In genomic region chr10:30618918-30619210, GRCm38 (mm10) we compare ENCODE assay signal across 8 mouse cellular contexts. TPM values are rescaled to one million over a fixed set of nuclear protein-coding genes. Genes with fewer than 3 reads are reported as not detected.
DNase-seq lines count a peak whose midpoint lies in the region; ATAC-seq and TF ChIP-seq lines count a peak whose summit lies in the region.

No protein-coding gene starts in this region.

- peak overlapping the region; percentile 86 for H3K4me2 ChIP-seq in heart, embryonic 12.5 days
- peak overlapping the region; percentile 40 for H3K4me2 ChIP-seq in hindbrain, embryonic 11.5 days (replicated peaks; ENCODE audit: low read depth, low read length)

- H3K4me1 ChIP-seq in heart, embryonic 12.5 days (replicated peaks) = 0 out of 2 replicates have a peak, but pooled peaks cover 2% of the 10 kb centered on the region
- H3K4me1 ChIP-seq in ES-E14 (ENCODE audit: control insufficient read depth in 2 of 2, insufficient read depth in 2 of 2, low read length in 2 of 2, poor library complexity in 1 of 2) = peaks cover 0 to 5% of the 10 kb centered on the region in 2 experiments; a peak in 1 of 4 replicates
- H3K4me1 ChIP-seq in hindbrain, embryonic 11.5 days (replicated peaks; ENCODE audit: control insufficient read depth, insufficient read depth, low read length) = no peaks in the 10 kb centered on the region

- H3K27me3 ChIP-seq in heart, embryonic 12.5 days (replicated peaks) = no peaks in the 10 kb centered on the region
- H3K27me3 ChIP-seq in hindbrain, embryonic 11.5 days (ENCODE audit: control insufficient read depth, insufficient read depth, low read length) = no peaks in the 10 kb centered on the region

- in situ Hi-C loops in ES-E14 (cut with MboI; ENCODE audit: low sequenced_read_pairs in 2 of 2, unreplicated experiment in 2 of 2) = loop anchor here in 1 of 2 experiments (25.0 kb wide), 1 partner anchor 693 kb away; the partner anchor contains the start of gene Hddc2

- no peak for DNase-seq in heart, postnatal 25 days (ENCODE audit: low spot score)
- no peak for DNase-seq in ES-E14 (ENCODE audit: low read depth, low spot score)
- DNase-seq in hindbrain, embryonic 11.5 days (ENCODE audit: low spot score) = no peak
- DNase-seq in adrenal gland, postnatal 36 days = no peak
- DNase-seq in frontal cortex, adult 2 months (ENCODE audit: extremely low spot score in 1 of 2, low spot score in 1 of 2) = no peak
- DNase-seq in cerebellum, postnatal 4 days (ENCODE audit: low spot score in 2 of 2) = no peak

- H3K27ac ChIP-seq in heart, embryonic 12.5 days (ENCODE audit: poor library complexity, severe bottlenecking) = no peak overlapping the region
- H3K27ac ChIP-seq in ES-E14 (ENCODE audit: insufficient read depth, low read depth, low read length, poor library complexity, severe bottlenecking) = no peak overlapping the region
- H3K27ac ChIP-seq in hindbrain, embryonic 11.5 days (ENCODE audit: low read depth, low read length) = no peak overlapping the region
- H3K27ac ChIP-seq in macrophage = peak overlapping the region; percentile 81

- ATAC-seq in heart, embryonic 12.5 days (ENCODE audit: insufficient number of reproducible peaks, low FRiP score) = no peak
- no peak for ATAC-seq in hindbrain, embryonic 11.5 days (ENCODE audit: low FRiP score)

- intact Hi-C loops in heart, postnatal 25 days (cut with DNase I) = loop anchor here (5.0 kb wide), 1 partner anchor 183 kb away; the partner anchor contains the start of gene Ncoa7

- no peaks in the 10 kb centered on the region for H3K9me3 ChIP-seq in heart, embryonic 12.5 days (replicated peaks)
- H3K9me3 ChIP-seq in ES-E14 (ENCODE audit: control insufficient read depth, insufficient read depth, low read depth, low read length) = no peaks in the 10 kb centered on the region
- no peaks in the 10 kb centered on the region for H3K9me3 ChIP-seq in hindbrain, embryonic 11.5 days (ENCODE audit: control insufficient read depth, low read length)

- H3K9ac ChIP-seq in heart, embryonic 12.5 days = no peak overlapping the region
- H3K9ac ChIP-seq in ES-E14 (ENCODE audit: insufficient read depth, low read depth, low read length, poor library complexity, severe bottlenecking) = no peak overlapping the region
- H3K9ac ChIP-seq in hindbrain, embryonic 11.5 days (ENCODE audit: low read depth, low read length) = peak overlapping the region; percentile 70; the same call in 1 of the 2 replicates

- no peaks in the 10 kb centered on the region for H3K36me3 ChIP-seq in heart, embryonic 12.5 days
- no peaks in the 10 kb centered on the region for H3K36me3 ChIP-seq in ES-E14 (ENCODE audit: control insufficient read depth, insufficient read depth, low read length, poor library complexity, severe bottlenecking)
- no peaks in the 10 kb centered on the region for H3K36me3 ChIP-seq in hindbrain, embryonic 11.5 days (ENCODE audit: control insufficient read depth, insufficient read depth, low read length)
- no peaks in the 10 kb centered on the region for H3K36me3 ChIP-seq in macrophage (ENCODE audit: inconsistent target)

- H3K79me2 ChIP-seq in macrophage (ENCODE audit: inconsistent target) = peaks cover 8% of the 10 kb centered on the region; the same call in 1 of the 2 replicates

- 41% methylated on average over 3 of the region's 3 CpGs for WGBS in heart, embryonic 12.5 days
- WGBS in hindbrain, embryonic 11.5 days = 39% methylated on average over 3 of the region's 3 CpGs
- 53% methylated on average over 3 of the region's 3 CpGs for WGBS in macrophage (ENCODE audit: missing documents)

- H3K4me3 ChIP-seq in heart, embryonic 12.5 days = peak overlapping the region; percentile 76
- peak overlapping the region; percentile 70 to 85 for H3K4me3 ChIP-seq in ES-E14 (ENCODE audit: insufficient read depth in 1 of 2, low read depth in 1 of 2, low read length in 2 of 2, poor library complexity in 1 of 2, severe bottlenecking in 1 of 2)
- peak overlapping the region; percentile 58 for H3K4me3 ChIP-seq in hindbrain, embryonic 11.5 days (ENCODE audit: low read depth, low read length)
- peak overlapping the region; percentile 57 for H3K4me3 ChIP-seq in macrophage (ENCODE audit: inconsistent target)

TF ChIP-seq in ES-E14, 5 proteins besides CTCF, POLR2A, EP300 and RAD21:
- TF ChIP-seq CHD2 (IDR thresholded peaks at IDR 0.05; ENCODE audit: low read depth, low read length) (no peak), ZC3H11A (IDR thresholded peaks at IDR 0.05; ENCODE audit: borderline replicate concordance, low read depth, low read length) (no peak), ZNF384 (IDR thresholded peaks at IDR 0.05; ENCODE audit: low read depth, low read length) (no peak), HCFC1 (IDR thresholded peaks at IDR 0.05; ENCODE audit: borderline replicate concordance, insufficient read depth, low read length) (no peak), MAFK (IDR thresholded peaks at IDR 0.05; ENCODE audit: insufficient read depth, low read depth, low read length) (no peak)

RNA-seq across cellular contexts. Expression of gene Hint3, which starts 10.6 kb away (rescaled TPM):
- polyA plus RNA-seq in heart, embryonic 12.5 days (2016; fragmentation: Nextera tagmentation; extraction: Ambion mirVana) = 29.2 and 32.8 TPM in 2 replicates
- 10 to 100 TPM; 72.9 to 77.9 TPM for total RNA-seq in heart, postnatal 25 days (2021)
- total RNA-seq in ES-E14 (2012; rRNA removed) = 14.6 and 15.0 TPM in 2 replicates
- polyA plus RNA-seq in hindbrain, embryonic 11.5 days (2014; fragmentation: Nextera tagmentation; extraction: Ambion mirVana) = 20.2 and 21.2 TPM in 2 replicates
- 10 to 100 TPM in 25 of 26 experiments, 1 to 10 TPM in 1; 8.3 to 40.2 (median 19.0) TPM for total RNA-seq in macrophage (2018; cell fraction: chromatin; rRNA removed)
- 10 to 100 TPM; 10.0 to 21.8 (median 14.8) TPM for total RNA-seq in macrophage (2018; cell fraction: cytosol; rRNA removed)
- total RNA-seq in macrophage (2018; cell fraction: nucleus; rRNA removed) = 10 to 100 TPM; 10.3 to 43.2 (median 15.4) TPM
- polyA plus RNA-seq in macrophage (2018) = 5.1 to 20.7 TPM (median 16.6 TPM) in 3 replicates
- 10 to 100 TPM; 43.6 to 58.2 TPM for total RNA-seq in adrenal gland, postnatal 36 days (2021)
- polyA plus RNA-seq in frontal cortex, adult 2 months (2012; rRNA removed) = 15.5 and 17.0 TPM in 2 replicates

RNA-seq across cellular contexts. Expression of gene Trmt11, which starts 18.3 kb away (rescaled TPM):
- polyA plus RNA-seq in heart, embryonic 12.5 days (2016; fragmentation: Nextera tagmentation; extraction: Ambion mirVana) = 18.6 and 20.3 TPM in 2 replicates
- 1 to 10 TPM; 3.8 to 5.4 TPM for total RNA-seq in heart, postnatal 25 days (2021)
- total RNA-seq in ES-E14 (2012; rRNA removed) = 17.3 and 21.9 TPM in 2 replicates
- polyA plus RNA-seq in hindbrain, embryonic 11.5 days (2014; fragmentation: Nextera tagmentation; extraction: Ambion mirVana) = 31.3 TPM in 2 replicates
- total RNA-seq in macrophage (2018; cell fraction: chromatin; rRNA removed) = 10 to 100 TPM; 10.0 to 46.2 (median 32.3) TPM
- 1 to 10 TPM; 2.5 to 5.3 (median 4.4) TPM for total RNA-seq in macrophage (2018; cell fraction: cytosol; rRNA removed)
- 10 to 100 TPM in 23 of 26 experiments, 1 to 10 TPM in 3; 7.6 to 34.9 (median 18.2) TPM for total RNA-seq in macrophage (2018; cell fraction: nucleus; rRNA removed)
- polyA plus RNA-seq in macrophage (2018) = 4.8 to 7.8 TPM (median 6.3 TPM) in 3 replicates
- 10 to 100 TPM in 1 of 2 experiments, 1 to 10 TPM in 1; 9.5 to 10.1 TPM for total RNA-seq in adrenal gland, postnatal 36 days (2021)
- polyA plus RNA-seq in frontal cortex, adult 2 months (2012; rRNA removed) = 5.1 and 7.2 TPM in 2 replicates
